Mouse (Mus musculus) testis, adult 2 months (tissue): Measurements from ENCODE around the gene Ercc1. TPM values are rescaled to one million over a fixed set of nuclear protein-coding genes. Genes with fewer than 3 reads are reported as not detected.

Experiments
- H3K27ac ChIP-seq: fragments of 200-500 bp; 2 replicates; pipeline ENCODE4 v1.5.1; 2012; ENCODE audit warnings: low read depth, low read length; ENCODE audit not compliant: control insufficient read depth, insufficient read depth
- H3K27me3 ChIP-seq: fragments of 200-500 bp; 2 replicates; pipeline ENCODE4 v1.6.1; 2012; ENCODE audit warnings: mild to moderate bottlenecking, low read length, moderate library complexity; ENCODE audit not compliant: control insufficient read depth, insufficient read depth
- H3K36me3 ChIP-seq: fragments of 200-500 bp; 2 replicates; pipeline ENCODE4 v1.6.1; 2012; ENCODE audit warnings: mild to moderate bottlenecking, low read length; ENCODE audit not compliant: control insufficient read depth, insufficient read depth
- H3K4me1 ChIP-seq: fragments of 200-500 bp; 2 replicates; pipeline ENCODE4 v1.6.1; 2012; ENCODE audit warnings: low read length; ENCODE audit not compliant: control insufficient read depth, insufficient read depth
- H3K4me3 ChIP-seq: fragments of 200-500 bp; 2 replicates; pipeline ENCODE4 v1.5.1; 2012; ENCODE audit warnings: low read depth, mild to moderate bottlenecking, low read length, moderate library complexity, mixed read lengths; ENCODE audit not compliant: control insufficient read depth
- CTCF ChIP-seq: fragments of 200-500 bp; IDR thresholded peaks from 2 replicates; pipeline ENCODE4 v1.5.1; 2012; ENCODE audit warnings: low read depth, mild to moderate bottlenecking, inconsistent platforms, low read length, moderate library complexity; ENCODE audit not compliant: control insufficient read depth, insufficient read depth, insufficient replicate concordance
- POLR2A ChIP-seq: fragments of 200-500 bp; IDR thresholded peaks from 2 replicates; pipeline ENCODE4 v1.6.1; 2012; ENCODE audit warnings: low read depth, mild to moderate bottlenecking, inconsistent platforms, low read length, moderate library complexity; ENCODE audit not compliant: control insufficient read depth
- polyA plus RNA-seq: library from polyadenylated mRNA; depleted of rRNA; stranded (reverse); fragments of >200 nt; gene quantifications from 2 replicates; pipeline ENCODE4 v1.2.3, GENCODE M21; 2012

Gene Ercc1
- polyA plus RNA-seq, 1 experiment, result 50.1 TPM

DNA sequence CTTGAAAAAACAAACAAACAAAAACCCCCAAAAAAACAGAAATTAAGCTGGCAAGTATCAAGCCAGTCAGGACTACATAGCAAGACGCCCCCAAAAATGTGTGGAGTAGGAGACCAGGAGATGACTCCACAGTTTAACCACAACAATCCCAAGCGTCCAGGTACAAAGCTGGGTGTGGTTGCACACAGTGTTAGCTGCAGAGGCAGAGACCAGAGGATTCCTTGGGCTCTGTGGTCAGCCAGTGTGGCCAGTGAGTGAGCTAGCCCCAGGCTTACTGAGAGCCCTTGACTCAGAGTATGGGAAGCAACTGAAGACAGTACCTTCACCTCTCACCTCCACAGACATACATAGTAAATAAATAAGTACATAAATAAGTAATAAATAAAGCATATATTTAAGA lies 12.7 kb upstream of the Ercc1 start:
- no peak overlapping the region for H3K4me3 ChIP-seq

DNA sequence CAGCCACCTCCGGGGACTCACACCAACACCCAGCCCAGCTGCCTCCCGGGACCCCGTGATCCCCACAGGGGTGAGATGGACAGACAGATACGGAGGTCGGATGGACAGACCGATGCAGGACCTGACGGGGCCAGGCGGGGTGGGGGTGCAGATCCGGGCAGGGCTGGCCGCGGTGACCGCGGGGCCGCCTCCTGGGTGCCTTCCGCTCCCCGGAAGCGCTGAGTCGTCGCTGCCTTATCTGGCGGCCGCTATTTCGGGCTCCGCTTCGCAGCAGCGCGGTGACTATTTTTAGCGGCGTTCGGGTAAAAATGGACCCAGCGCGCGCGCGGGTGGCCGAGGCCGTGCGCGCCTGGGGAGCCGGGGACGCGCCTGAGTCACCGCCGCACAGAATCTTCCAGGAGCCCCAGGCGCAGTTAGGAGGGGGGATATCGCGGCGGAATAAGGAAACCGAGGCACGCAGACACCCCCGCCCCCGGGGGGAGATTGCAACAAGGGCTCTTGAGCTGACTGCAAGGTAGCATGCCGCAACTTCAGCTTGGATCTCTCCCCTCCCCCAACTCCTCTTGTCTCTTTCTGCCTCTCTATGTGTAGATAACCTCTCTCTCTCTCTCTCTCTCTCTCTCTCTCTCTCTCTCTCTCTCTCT lies 11.7 kb upstream of the Ercc1 start:
- TF ChIP-seq POLR2A (peak; percentile 35; the same call in 1 of the 2 replicates), CTCF (no peak)
- peak overlapping the region; percentile 67 for H3K4me3 ChIP-seq
- H3K27ac ChIP-seq, result no peak overlapping the region
- H3K36me3 ChIP-seq, result no peaks in the 10 kb centered on the region
- peaks cover 10% of the 10 kb centered on the region for H3K4me1 ChIP-seq
- no peaks in the 10 kb centered on the region for H3K27me3 ChIP-seq

More for the DNA sequence above, 12.7 kb upstream of the Ercc1 start:
- H3K36me3 ChIP-seq, result no peaks in the 10 kb centered on the region
- H3K27ac ChIP-seq, result no peak overlapping the region
- TF ChIP-seq CTCF (no peak), POLR2A (no peak)
- peaks cover 18% of the 10 kb centered on the region for H3K4me1 ChIP-seq
- H3K27me3 ChIP-seq, result no peaks in the 10 kb centered on the region; the same call in 1 of the 2 replicates

- H3K27me3 ChIP-seq, result no peaks in the 10 kb centered on the region
- H3K4me3 ChIP-seq, result no peak overlapping the region
- TF ChIP-seq CTCF (no peak), POLR2A (no peak)
- peaks cover 10% of the 10 kb centered on the region for H3K4me1 ChIP-seq
- H3K36me3 ChIP-seq, result no peaks in the 10 kb centered on the region
- H3K27ac ChIP-seq, result no peak overlapping the region
Observed at GRCm38 (mm10) chr7:19335583-19335982, 9.0 kb upstream of the Ercc1 start.

- Histone ChIP-seq H3K4me1 (peaks cover 22% of the 10 kb centered on the region), H3K36me3 (no peaks in the 10 kb centered on the region), H3K27ac (no peak overlapping the region), H3K27me3 (no peaks in the 10 kb centered on the region), H3K4me3 (no peak overlapping the region)
- no peak for TF ChIP-seq POLR2A
- TF ChIP-seq CTCF, result no peak
Observed at GRCm38 (mm10) chr7:19337122-19337521, 7.5 kb upstream of the Ercc1 start.

DNA sequence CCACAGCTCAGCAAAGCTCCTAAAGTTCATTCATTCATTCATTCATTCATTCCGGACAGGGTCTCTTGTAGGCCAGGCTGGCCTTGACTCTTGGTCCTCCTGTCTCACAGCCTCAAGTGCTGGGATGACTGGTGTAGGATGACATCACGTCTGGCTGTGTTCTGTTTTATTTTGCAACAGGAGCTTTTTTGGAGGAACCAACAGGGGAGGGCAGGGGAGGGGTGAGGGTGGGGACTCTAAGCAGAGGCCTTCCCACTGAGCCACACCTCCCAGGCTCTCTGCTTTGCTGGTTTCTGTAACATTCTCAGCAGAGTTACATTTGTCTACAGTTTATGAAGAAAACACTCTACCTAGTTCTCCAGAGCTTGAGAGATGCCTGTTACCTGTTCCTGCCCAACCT lies 6.5 kb upstream of the Ercc1 start:
- no peaks in the 10 kb centered on the region for H3K36me3 ChIP-seq
- H3K4me1 ChIP-seq, result peaks cover 21% of the 10 kb centered on the region
- no peak overlapping the region for H3K27ac ChIP-seq
- no peaks in the 10 kb centered on the region for H3K27me3 ChIP-seq
- TF ChIP-seq CTCF (no peak), POLR2A (no peak)
- H3K4me3 ChIP-seq, result no peak overlapping the region

DNA sequence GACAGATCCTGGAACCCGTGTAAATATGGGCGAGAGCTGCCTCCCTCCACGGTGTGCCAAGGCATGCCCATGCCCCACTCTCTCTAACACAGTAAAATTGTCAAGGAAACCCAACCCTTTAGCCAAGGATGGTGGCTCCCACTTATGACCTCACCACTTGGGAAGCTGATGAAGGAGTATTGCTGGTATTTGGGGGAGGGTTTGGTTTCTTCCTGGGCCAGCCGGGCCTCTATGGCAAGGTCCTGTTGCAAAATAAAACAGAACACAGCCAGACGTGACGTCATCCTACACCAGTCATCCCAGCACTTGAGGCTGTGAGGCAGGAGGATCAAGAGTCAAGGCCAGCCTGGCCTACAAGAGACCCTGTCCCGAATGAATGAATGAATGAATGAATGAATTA lies 6.0 kb upstream of the Ercc1 start:
- Histone ChIP-seq H3K27me3 (no peaks in the 10 kb centered on the region), H3K27ac (no peak overlapping the region), H3K4me3 (no peak overlapping the region), H3K36me3 (no peaks in the 10 kb centered on the region), H3K4me1 (peaks cover 18% of the 10 kb centered on the region)
- no peak for TF ChIP-seq POLR2A

- Histone ChIP-seq H3K27me3 (no peaks in the 10 kb centered on the region), H3K4me1 (peaks cover 29% of the 10 kb centered on the region), H3K4me3 (no peak overlapping the region), H3K27ac (no peak overlapping the region), H3K36me3 (no peaks in the 10 kb centered on the region)
- no peak for TF ChIP-seq CTCF
- TF ChIP-seq POLR2A, result no peak
Observed at GRCm38 (mm10) chr7:19341250-19341649, 3.3 kb upstream of the Ercc1 start.
